Mouse (Mus musculus) monocyte, adult 2 months (primary cell): ENCODE measurements around the gene Ifitm10.
A peak's percentile ranks its signal among the peaks of the same experiment; 100 is the strongest.

Source experiments
- DNase-seq, 2 experiments: peaks; one replicate each; pipeline ENCODE4 v3.0.0; 2022; ENCODE audit warnings: low spot score in 2 of 2, low read depth in 1 of 2

Ifitm10 gene

GRCm38 (mm10) chr7:142391609-142392008 lies 18.1 kb upstream of the Ifitm10 start:
- no peak for DNase-seq

- no peak for DNase-seq
Observed at GRCm38 (mm10) chr7:142391108-142391507, 17.6 kb upstream of the Ifitm10 start.

GRCm38 (mm10) chr7:142389961-142390650 lies 16.6 kb upstream of the Ifitm10 start:
- DNase-seq: peak; percentile 51 to 62

- DNase-seq: no peak
Observed at GRCm38 (mm10) chr7:142388740-142389139, 15.2 kb upstream of the Ifitm10 start.

- no peak for DNase-seq
Observed at GRCm38 (mm10) chr7:142388198-142388597, 14.6 kb upstream of the Ifitm10 start.

- peak; percentile 85 to 91 for DNase-seq
Observed at GRCm38 (mm10) chr7:142387419-142388148, 14.0 kb upstream of the Ifitm10 start, which contains the start of gene Ctsd. Ctsd (minus strand) TSS chr7:142388038.

- no peak for DNase-seq
Observed at GRCm38 (mm10) chr7:142386621-142387201, 13.2 kb upstream of the Ifitm10 start.

- DNase-seq: no peak
Observed at GRCm38 (mm10) chr7:142385742-142386403, 12.3 kb upstream of the Ifitm10 start.

GRCm38 (mm10) chr7:142384306-142384705 lies 10.8 kb upstream of the Ifitm10 start:
- DNase-seq: no peak

- DNase-seq: no peak
Observed at GRCm38 (mm10) chr7:142382567-142382966, 9.0 kb upstream of the Ifitm10 start, which contains the start of gene Gm49369. Gm49369 (minus strand) TSS chr7:142382667.

GRCm38 (mm10) chr7:142381175-142381574 lies 7.6 kb upstream of the Ifitm10 start:
- no peak for DNase-seq

GRCm38 (mm10) chr7:142379186-142379585 lies 5.6 kb upstream of the Ifitm10 start:
- no peak for DNase-seq

- no peak for DNase-seq
Observed at GRCm38 (mm10) chr7:142377233-142377925, 3.8 kb upstream of the Ifitm10 start.

GRCm38 (mm10) chr7:142376096-142376495 lies 2.5 kb upstream of the Ifitm10 start:
- no peak for DNase-seq

- no peak for DNase-seq
Observed at GRCm38 (mm10) chr7:142375261-142375724, 1.7 kb upstream of the Ifitm10 start.

- DNase-seq: no peak
Observed at GRCm38 (mm10) chr7:142374413-142375015, 961 bp upstream of the Ifitm10 start.

- no peak for DNase-seq
Observed at GRCm38 (mm10) chr7:142373039-142373438, 514 bp downstream of the Ifitm10 start.

GRCm38 (mm10) chr7:142371768-142372661 lies 1.5 kb downstream of the Ifitm10 start:
- DNase-seq: no peak

GRCm38 (mm10) chr7:142371398-142371767 lies 2.2 kb downstream of the Ifitm10 start:
- no peak for DNase-seq
